Mouse (Mus musculus) ES-Bruce4 (cell line): Measurements from ENCODE around the gene Uqcrfs1. TPM values are rescaled to one million over a fixed set of nuclear protein-coding genes. Genes with fewer than 3 reads are reported as not detected.

Experiments used
- H3K27ac ChIP-seq: 2 replicates; pipeline ENCODE4 v1.5.1; 2012; ENCODE audit warnings: low read length, inconsistent platforms; ENCODE audit not compliant: insufficient read depth
- H3K27me3 ChIP-seq: 2 replicates; pipeline ENCODE4 v1.6.1; 2012; ENCODE audit warnings: mild to moderate bottlenecking, low read length, inconsistent platforms; ENCODE audit not compliant: control insufficient read depth, poor library complexity, insufficient read depth, severe bottlenecking
- H3K36me3 ChIP-seq: 2 replicates; pipeline ENCODE4 v1.6.1; 2012; ENCODE audit warnings: inconsistent platforms, mild to moderate bottlenecking, low read length, moderate library complexity; ENCODE audit not compliant: control insufficient read depth, poor library complexity, insufficient read depth, severe bottlenecking
- H3K4me1 ChIP-seq: one replicate; pipeline ENCODE4 v1.8.1; 2011; ENCODE audit warnings: low read length; ENCODE audit not compliant: control insufficient read depth, insufficient read depth
- H3K4me3 ChIP-seq: 2 replicates; pipeline ENCODE4 v1.5.1; 2011; ENCODE audit warnings: low read depth, mild to moderate bottlenecking, low read length
- H3K9ac ChIP-seq: 2 replicates; pipeline ENCODE4 v1.6.1; 2012; ENCODE audit warnings: low read depth, mild to moderate bottlenecking, inconsistent platforms; ENCODE audit not compliant: poor library complexity, severe bottlenecking
- H3K9me3 ChIP-seq: replicated peaks from 2 replicates; pipeline ENCODE4 v1.6.1; 2012; ENCODE audit warnings: mild to moderate bottlenecking, low read length, inconsistent platforms; ENCODE audit not compliant: control insufficient read depth, poor library complexity, insufficient read depth, severe bottlenecking
- CTCF ChIP-seq: IDR thresholded peaks from one replicate; pipeline ENCODE4 v1.8.1; 2011; ENCODE audit warnings: low read depth, low read length
- EP300 ChIP-seq: IDR thresholded peaks from 2 replicates; pipeline ENCODE4 v1.6.1; 2011; ENCODE audit warnings: low read depth, low read length; ENCODE audit not compliant: insufficient read depth
- POLR2A ChIP-seq: IDR thresholded peaks from one replicate; pipeline ENCODE4 v1.8.1; 2011; ENCODE audit warnings: low read length; ENCODE audit not compliant: insufficient read depth
- polyA plus RNA-seq: library from polyadenylated mRNA; stranded (reverse); fragments of >200 nt; gene quantifications from 2 replicates; pipeline ENCODE4 v1.2.4, GENCODE M21; 2011; ENCODE audit warnings: low read depth; ENCODE audit not compliant: missing spikeins, insufficient read depth, insufficient read length

Uqcrfs1 gene
- polyA plus RNA-seq, 1 experiment = 105 TPM

DNA sequence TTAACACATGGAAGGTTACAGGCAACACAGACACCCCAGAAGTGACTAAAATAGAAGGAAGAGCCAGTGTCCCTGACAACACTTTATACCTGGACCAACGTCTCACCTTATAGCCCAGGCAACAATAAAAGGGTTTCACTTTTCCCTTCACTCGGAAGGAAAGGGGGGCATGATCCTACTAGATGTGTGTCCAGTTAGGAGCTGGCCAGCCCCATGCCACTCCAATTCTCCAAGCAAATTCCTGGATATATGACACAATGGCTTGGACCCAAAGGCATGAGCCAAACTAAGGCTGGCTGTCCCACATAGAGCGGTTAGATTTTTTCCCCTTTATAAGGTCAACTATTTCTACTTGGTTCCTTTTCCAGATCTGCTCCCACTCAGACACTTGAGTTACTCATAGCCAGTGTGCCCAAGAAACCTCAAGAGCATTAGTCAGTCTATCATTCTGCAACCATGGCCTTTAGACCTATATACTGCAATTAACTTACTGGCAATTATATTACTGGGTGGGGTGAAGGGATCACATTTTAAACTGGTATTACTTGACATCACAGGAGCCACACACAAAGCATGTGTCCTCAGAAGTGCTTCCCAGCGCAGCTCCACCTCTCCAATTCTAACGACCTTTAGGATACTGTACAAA lies 21.8 kb downstream of the Uqcrfs1 start:
- H3K27me3 ChIP-seq = no peaks in the 10 kb centered on the region
- H3K36me3 ChIP-seq = no peaks in the 10 kb centered on the region
- no peaks in the 10 kb centered on the region for H3K9me3 ChIP-seq
- no peak overlapping the region for H3K9ac ChIP-seq
- H3K4me3 ChIP-seq = no peak overlapping the region
- TF ChIP-seq CTCF (no peak), EP300 (no peak), POLR2A (no peak)
- H3K27ac ChIP-seq = no peak overlapping the region
- H3K4me1 ChIP-seq = no peaks in the 10 kb centered on the region

- H3K9me3 ChIP-seq = no peaks in the 10 kb centered on the region
- no peak overlapping the region for H3K27ac ChIP-seq
- H3K4me3 ChIP-seq = no peak overlapping the region
- no peaks in the 10 kb centered on the region for H3K36me3 ChIP-seq
- no peak for TF ChIP-seq EP300
- TF ChIP-seq CTCF = no peak
- TF ChIP-seq POLR2A = no peak
- no peaks in the 10 kb centered on the region for H3K4me1 ChIP-seq
- no peaks in the 10 kb centered on the region for H3K27me3 ChIP-seq
- no peak overlapping the region for H3K9ac ChIP-seq
Observed at GRCm38 (mm10) chr13:30521282-30521902, 23.8 kb downstream of the Uqcrfs1 start.

GRCm38 (mm10) chr13:30518191-30518590 lies 27.0 kb downstream of the Uqcrfs1 start:
- H3K27ac ChIP-seq = no peak overlapping the region
- no peaks in the 10 kb centered on the region for H3K9me3 ChIP-seq
- TF ChIP-seq CTCF (no peak), POLR2A (no peak), EP300 (no peak)
- H3K4me1 ChIP-seq = no peaks in the 10 kb centered on the region
- no peak overlapping the region for H3K9ac ChIP-seq
- H3K4me3 ChIP-seq = no peak overlapping the region
- H3K36me3 ChIP-seq = no peaks in the 10 kb centered on the region
- H3K27me3 ChIP-seq = no peaks in the 10 kb centered on the region

GRCm38 (mm10) chr13:30507651-30508050 lies 37.5 kb downstream of the Uqcrfs1 start:
- no peaks in the 10 kb centered on the region for H3K4me1 ChIP-seq
- no peak overlapping the region for H3K27ac ChIP-seq
- no peak for TF ChIP-seq EP300
- TF ChIP-seq POLR2A = no peak
- no peak for TF ChIP-seq CTCF
- H3K36me3 ChIP-seq = no peaks in the 10 kb centered on the region
- H3K9ac ChIP-seq = no peak overlapping the region
- no peaks in the 10 kb centered on the region for H3K9me3 ChIP-seq
- H3K27me3 ChIP-seq = no peaks in the 10 kb centered on the region
- no peak overlapping the region for H3K4me3 ChIP-seq

DNA sequence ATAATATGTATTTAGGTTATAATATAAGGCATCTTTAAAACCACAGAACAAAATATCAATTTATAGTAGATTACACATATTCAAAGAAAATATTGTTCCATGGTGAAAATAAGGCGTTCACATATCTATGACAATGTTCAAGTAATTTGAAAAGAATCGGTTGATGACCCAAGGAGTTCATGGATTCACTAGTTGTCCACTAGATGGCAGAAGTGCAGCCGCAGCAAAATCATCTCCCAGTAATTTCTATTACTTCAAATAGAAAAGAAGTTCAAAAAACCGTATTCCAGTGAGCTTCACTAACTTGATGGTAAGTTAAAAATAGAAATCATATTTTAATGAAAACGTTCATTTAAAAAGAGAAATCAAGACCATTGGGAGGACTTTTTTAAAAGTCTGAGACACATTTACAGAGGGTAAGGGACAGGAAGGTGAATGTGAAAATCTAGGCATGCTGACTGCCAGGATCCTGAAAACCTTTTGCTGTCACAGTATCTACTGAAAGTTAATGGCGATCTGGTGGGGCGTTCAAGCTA lies 43.2 kb downstream of the Uqcrfs1 start:
- Histone ChIP-seq H3K27me3 (no peaks in the 10 kb centered on the region), H3K4me1 (no peaks in the 10 kb centered on the region), H3K27ac (no peak overlapping the region), H3K36me3 (no peaks in the 10 kb centered on the region), H3K4me3 (no peak overlapping the region), H3K9ac (no peak overlapping the region), H3K9me3 (no peaks in the 10 kb centered on the region)
- no peak for TF ChIP-seq POLR2A
- TF ChIP-seq CTCF = no peak
- no peak for TF ChIP-seq EP300

Other genes starting within 250 kb of the Uqcrfs1 start
- 1.3 and 1.9 TPM in 2 replicates for gene Agtr1a, start 208.9 kb downstream of the Uqcrfs1 start, polyA plus RNA-seq
- 13.1 and 15.5 TPM in 2 replicates for gene Dusp22, start 114.6 kb upstream of the Uqcrfs1 start, polyA plus RNA-seq
- not detected in 2 replicates for gene Irf4, start 203.9 kb upstream of the Uqcrfs1 start, polyA plus RNA-seq